Mouse (Mus musculus) megakaryocyte, adult 5-6 weeks (primary cell): ENCODE data around the gene Nup153. TPM values are rescaled to one million over a fixed set of nuclear protein-coding genes. Genes with fewer than 3 reads are reported as not detected.

Experiments used
- ATAC-seq: 2 replicates; pipeline ENCODE4 v1.8.0; 2016; ENCODE audit warnings: mild to moderate bottlenecking, inconsistent platforms; ENCODE audit not compliant: poor library complexity, severe bottlenecking
- total RNA-seq, 2 experiments: library from RNA; stranded (forward) in 1 of 2; stranded (reverse) in 1 of 2; fragments of 153-499, 151-499 nt in 1 of 2; fragments of 221-1000, 200-1000 nt in 1 of 2; gene quantifications; 2 replicates each; pipeline versions ENCODE4 v1.2.3 to v1.2.4; 2015 to 2017

The Nup153 gene
- total RNA-seq, 2 experiments from 2014 or later, result 52.0 to 63.5 TPM

DNA sequence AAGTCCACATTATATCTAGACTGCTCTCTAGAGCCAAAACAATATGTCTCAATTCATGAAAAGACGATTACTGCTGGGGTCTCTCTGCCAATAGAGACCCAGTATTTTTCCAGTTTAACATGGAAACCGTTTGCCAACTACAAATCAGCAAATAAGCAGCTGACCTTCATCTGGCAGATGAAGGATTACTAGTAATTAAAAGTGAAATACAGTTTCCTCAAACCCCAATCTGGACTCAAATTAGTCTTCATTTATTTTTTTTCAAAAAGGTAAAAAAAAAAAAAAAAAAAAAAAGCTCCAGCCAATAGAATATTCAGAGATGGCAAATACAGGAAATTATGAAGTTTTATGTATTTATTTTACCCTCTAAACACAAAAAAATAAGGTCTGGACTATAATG, 2.3 kb upstream of the Nup153 start:
- no peak for ATAC-seq

DNA sequence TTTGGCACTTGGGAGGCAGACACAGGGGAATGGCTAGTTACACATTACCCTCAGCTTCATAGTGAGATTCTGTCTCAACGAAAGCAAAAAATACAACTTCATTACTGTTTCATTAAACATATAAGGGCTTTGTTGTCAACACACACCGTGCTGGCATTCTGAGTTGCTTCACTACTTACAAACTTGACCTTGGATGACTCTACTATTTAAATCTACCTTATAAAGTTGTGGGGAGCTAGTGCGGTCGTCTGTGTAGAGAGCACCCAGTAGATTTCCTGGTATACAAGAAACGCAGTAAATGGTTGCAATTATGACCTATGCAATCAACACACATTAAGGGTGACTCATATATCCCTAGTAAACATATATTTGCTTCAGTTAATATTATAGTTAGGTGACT, 671 bp upstream of the Nup153 start:
- ATAC-seq, result no peak

DNA sequence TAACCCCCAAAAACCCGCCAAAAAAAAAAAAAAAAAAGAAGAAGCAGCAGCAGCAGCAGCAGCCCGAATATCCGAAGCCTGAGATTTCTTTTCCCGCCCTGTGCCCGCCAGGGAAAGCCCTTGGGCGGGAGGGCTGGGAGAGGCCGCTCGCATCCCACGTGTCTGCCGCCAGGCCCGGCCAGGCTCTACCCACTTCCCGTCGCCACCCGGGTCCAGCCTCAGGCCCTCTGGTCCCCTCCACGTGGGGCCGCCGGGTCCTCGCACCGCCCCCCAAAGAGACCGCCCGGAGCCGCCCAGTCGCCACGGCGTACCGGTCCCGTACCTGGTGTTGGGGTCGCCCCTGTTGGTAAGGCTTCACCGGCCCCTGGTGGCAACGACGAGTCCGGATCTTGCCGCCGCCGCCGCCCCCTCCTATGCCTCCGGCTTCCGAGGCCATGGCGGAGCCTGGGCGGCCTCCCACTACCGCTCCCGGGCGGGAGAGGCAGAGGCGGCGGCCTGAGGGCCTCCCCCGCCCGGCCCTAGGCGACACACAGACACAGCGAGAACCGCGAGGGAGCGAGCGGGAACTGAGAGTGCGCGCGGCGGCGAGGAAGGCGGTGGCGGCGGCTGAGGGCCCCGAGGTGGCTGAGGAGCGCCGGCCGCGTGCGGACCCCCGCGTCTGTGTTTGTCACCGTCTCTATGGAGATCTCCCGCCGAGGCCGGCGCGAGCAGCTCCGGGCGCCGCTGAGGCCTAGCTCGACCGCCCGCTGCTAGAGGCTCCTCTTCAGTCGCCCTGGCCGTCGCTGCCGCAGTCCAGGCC, 503 bp downstream of the Nup153 start:
- ATAC-seq, result peak; percentile 58

DNA sequence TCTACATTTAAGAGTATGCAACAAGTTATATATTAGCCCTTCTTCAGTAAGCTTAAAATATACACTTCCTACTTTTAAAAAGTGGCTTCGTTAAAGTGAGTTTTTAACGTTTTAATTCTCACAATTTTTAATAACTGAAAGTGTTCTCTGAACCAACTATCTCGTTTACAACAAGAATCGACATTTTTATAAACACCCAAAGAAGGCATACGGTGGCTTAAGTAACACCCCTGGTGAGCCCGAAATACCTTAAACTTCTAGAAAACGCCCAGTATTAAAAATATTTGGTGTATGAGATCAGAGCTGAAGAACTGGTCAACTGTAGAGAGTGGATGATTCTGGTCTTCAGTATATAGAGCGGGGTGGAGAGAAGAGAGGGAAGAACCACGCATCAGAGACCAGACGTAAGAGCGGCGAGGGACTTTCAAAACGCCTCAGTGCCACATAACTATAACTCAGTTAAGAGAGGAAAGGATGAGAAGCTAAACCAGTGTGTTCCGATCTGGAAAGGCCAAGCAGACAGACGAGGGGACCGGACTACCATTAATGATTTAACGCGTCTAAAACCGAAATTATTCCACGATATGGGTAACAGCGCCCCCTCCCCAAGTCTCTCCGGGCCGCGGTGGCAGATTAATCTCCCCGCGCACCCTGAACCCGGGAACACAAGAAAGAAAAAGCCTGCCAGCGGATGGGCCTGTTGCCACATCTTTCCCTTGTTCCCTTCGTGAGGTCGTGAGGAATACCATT, 1.3 kb downstream of the Nup153 start:
- ATAC-seq, result no peak

DNA sequence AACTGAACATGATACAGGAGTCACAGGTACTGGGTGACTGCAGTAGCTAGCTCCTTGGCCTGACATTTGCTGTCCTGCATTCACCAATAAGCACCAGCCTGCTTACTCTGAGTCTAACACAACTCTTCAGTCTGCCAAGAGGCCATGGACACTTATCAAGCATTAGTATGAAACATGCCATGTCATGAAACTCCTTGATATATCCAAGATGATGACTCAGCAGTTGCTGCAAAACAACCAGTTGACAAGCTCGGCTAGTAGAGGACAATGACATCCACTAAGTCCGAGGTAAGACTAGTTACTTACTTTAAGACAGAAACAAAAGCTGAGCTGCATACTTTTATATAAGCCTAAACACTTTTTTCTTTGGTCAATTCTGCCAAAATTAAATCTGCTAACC, 2.5 kb downstream of the Nup153 start:
- ATAC-seq, result no peak

DNA sequence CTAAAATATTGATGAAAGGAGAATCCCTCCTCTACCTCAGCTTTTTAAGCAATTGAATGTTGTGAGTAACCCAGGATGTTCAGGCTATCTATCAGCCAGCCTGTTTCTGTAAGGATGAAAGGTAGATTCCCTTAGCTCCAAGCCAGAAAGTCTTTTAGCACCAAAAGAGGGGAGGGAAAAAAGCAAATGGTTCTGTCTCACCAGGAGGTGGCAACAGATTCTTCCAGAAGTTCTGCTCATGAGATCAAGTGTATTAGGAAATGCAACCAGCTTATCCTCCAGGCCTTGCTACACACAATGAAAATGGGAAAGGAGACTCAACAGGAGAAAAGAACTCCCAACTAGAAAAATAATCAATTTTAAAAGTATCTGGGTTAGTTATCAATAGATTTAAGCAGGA, 3.4 kb downstream of the Nup153 start:
- no peak for ATAC-seq

DNA sequence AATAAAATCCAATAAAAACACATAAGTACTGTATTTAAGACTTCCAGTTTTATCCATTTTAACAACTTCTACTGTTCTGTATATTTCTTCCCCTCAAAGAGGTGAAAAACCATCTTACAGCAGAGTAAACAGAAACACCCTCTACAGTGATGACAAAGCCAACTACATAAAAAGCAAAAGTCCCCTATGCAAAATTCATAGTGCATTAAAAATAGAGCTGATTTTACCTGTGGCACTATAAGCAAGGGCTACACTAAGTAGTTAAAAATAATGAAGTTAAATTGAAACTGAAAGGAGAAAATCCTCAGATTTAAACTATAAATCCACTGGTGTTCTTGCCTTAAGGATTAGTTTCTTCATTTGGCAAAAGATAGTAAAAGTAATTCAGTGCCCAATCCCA, 6.7 kb downstream of the Nup153 start:
- ATAC-seq, result no peak

DNA sequence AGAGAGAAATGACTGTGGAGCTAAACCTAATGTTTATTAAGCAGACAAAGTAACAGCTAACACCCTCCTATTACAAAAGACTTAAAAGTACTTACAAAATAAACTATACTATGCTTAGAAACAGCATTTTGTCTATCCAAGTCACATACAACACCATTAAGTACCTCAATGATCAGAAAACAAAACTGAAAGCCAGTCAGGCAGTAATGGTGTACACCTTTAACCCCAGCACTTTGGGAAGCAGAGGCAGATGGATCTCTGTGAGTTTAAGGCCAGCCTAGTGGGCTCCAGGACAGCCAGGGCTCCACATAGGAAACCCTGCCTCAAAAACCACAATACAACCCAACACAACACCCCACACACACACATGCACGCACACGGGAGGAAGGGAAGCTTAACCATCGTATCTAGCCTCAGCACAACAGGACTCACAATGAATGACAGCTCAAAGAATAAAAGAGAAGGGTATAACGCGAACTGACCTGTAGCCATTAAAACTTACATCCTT, 8.8 kb downstream of the Nup153 start:
- ATAC-seq, result 0 out of 2 replicates have a peak, but pooled peaks have one; percentile 21

DNA sequence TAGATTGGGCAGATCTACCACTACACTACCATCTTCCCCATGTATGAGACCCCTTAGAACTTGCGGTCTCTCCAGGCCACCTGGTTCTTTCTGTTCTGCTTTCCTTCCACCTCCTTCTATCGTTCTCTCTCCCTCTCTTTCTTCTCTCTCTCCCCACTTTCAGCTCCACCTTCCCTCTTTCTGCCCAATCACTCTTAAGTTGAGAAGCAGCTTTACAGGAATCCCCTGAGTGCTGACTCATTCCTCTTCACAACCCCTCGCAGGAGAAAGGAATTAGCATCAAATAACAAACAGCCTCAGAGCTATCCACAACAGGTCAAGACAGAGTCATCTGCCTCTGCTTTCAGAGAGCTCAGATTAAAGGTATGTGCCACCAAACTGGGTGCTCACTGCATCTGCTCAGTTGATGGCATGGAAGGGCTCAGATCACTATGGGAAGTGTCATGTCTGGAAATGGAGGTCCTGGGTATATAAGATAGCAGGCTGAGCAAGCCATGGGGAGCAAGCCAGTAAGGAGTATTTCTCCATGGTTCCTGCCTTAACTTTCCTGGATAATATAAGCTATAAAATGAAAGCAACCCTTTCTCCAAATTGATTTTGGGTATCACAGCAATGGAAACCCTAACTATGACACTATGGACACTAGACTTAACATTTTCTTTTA, 11.6 kb downstream of the Nup153 start:
- ATAC-seq, result no peak

DNA sequence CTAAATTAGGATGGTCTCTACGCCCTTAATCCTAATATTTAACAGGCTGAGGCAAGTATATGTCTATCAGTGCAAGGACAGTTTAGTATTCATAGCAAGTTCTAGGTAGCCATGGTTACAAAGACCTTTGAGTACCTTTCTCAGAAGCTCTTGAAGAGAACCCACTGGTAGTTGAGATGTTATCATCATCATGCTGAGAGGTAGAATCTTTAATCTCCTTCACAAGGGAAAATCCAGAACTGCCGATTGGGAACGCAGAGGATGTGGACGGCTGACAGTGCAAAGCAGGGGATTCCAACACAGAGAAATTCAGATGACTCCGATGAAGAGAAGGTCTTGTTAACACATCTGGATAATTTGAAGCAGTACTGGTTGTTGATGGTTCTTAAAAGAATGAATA, 14.3 kb downstream of the Nup153 start:
- no peak for ATAC-seq

DNA sequence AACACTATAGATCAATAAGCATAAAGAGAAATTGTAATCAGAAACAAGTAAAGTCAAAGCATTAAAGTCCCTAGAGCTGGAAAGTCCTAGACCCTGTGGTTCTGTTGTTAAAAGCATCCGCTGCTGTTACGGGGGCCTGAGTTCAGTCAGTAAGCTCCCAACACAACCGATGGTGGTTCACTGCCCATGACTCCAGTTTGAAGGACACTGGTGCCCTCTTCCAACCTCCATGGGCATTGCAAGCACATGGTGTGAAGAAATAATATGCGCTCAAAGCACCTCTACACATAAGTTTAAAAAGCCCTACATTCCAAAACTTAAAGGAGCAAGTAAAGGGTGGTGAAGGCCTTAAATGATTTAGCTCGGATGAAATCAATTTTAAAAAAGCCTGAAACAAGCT, 24.6 kb downstream of the Nup153 start:
- peak; percentile 51; the same call in 1 of the 2 replicates for ATAC-seq

DNA sequence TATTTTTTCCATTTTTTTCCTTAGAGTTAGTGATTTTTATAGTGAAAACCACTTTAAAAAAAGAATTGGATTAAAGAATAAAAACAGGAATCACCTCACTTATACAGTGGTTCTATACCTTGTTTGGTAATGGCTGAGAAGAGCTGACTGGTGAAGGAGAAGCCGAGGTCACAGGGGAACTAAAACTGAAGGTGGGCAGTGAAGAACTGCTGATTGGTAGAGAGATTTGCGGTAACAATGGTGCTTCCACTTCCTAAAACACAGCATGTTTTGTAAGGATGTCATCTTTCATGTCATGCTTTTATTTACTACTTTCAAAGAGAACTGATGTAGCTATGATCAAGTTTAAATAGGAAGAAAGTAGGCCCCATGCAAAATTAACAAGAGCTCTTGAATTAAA, 26.3 kb downstream of the Nup153 start:
- ATAC-seq, result peak; percentile 90

DNA sequence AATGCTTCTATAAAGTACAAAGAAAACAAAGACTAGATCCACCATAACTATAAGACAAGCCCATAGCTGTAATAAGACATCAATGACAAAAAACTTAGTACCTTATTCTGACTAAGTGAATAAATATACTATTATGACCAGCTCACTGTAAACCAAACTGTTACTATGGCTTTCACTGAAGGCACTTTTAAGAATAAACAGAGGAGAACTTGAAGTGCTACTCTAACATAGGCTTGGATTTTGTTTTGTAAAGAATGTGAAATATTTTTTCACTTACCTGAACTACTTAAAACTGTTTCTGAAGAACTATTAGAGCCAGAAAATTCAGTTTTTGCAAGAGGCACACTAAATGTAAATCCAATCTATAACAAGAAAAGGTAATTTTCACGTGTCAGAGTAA, 28.4 kb downstream of the Nup153 start:
- ATAC-seq, result no peak

DNA sequence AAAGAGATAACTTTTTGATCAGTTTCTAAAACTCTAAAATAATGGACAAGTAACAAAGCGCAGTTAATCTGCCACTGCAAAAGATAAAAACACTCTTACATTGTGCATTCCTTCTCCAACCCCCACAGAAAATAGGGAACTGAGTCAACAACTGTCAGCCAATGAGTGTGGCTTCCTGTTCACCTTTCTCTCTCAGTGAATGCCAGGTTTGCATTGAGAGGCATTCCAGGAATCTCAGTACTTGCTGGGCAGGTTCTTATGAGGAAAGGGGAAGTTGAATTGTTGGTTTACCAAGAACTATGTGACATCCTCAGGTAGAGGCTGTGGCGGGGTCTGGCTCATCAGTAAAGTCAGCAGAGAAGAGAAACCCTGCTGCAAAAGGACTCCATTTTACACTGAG, 31.0 kb downstream of the Nup153 start:
- peak; percentile 52 for ATAC-seq

DNA sequence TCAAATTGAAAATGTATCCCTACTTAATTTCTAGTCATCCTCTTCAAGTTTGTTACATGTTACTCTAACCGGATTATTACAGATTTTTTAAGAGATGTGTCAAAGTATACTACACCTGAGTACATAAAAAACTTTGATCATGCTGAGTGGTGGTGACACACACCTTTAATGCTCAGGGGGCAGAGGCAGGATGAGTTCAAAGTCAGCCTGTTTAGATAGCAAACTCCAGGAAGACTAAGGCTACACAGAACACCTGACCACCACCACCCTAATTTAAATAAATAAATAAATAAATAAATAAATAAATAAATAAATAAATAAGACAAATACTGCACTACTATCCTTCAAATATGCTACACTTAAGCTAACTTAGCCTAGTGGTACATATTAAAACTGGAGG, 31.8 kb downstream of the Nup153 start:
- no peak for ATAC-seq

DNA sequence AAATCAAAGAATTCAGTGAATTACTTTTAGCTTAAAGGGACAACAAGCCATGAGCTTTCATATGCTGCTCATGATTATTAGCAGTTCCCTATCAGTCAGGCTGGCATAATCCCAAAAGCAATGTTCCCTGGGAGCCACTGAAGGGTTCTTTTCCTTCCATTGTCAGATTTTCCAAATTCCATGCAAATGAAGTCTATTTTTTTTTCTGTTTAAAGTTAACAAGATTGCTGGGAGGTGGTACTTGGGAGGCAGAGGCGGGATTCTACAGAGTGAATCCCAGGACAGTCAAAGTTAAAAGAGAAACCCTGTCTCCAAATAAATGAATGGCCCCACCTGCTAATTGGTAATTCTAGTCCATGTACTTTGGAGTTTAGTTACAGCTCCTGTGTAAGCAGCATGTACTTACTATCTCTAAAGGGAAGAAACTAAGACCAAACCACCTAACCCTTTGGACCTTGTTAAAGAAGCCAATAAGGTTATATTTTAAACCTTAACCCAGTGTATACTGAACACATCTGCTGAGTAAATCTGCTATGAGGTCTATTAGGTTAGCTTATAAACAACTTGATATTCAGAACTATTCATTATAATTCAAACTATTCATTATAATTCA, 32.3 kb downstream of the Nup153 start:
- ATAC-seq, result no peak

DNA sequence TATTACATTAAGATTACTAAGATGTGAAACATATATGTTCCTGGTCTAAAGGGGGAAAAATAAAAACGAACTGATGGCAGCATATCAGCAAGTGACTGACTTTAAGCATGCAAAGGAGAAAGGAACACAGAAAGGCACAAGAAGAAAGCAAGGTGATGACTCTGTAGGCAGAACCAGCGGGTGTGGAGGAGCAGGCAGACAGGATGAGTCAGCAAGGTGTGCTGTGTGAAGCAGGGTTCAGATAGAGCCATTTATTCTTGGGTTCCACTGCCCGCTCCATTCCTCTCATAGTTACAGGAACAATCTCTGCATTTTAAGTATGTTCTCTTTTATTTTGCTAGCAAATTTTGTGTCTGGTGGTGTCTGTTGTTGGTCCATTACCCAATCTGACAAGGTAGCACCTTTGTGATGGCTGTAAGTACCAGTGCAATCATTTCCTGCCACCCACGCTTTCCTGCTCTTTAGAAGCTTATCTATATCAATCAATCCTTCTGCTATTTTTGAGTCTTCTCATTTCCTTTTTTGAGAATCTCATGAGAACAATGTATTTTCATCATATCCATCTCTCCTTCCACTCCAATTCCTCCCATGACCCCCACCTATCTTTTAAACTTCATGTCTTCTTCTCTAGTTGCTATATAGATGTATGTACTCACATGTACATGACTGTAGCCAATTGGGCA, 37.0 kb downstream of the Nup153 start:
- peak; percentile 40; the same call in 1 of the 2 replicates for ATAC-seq

DNA sequence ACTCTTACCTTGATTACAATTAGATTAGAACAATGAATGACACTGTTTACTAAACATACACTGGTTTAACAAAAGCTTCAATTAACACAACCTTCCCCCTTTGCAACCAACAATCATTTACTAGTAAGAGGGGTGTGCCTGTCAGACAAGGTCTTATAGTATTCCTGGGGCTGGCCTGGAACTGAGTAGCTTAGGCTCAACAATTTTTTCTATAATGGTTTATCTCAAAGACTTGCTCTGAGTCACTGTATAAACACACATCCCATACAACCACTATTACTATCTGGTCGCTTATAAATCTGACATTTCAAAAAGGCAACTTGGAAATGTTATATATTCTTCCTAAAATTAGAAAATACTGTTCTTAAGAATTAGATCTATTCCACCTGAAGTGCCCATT, 44.4 kb downstream of the Nup153 start:
- ATAC-seq, result no peak

DNA sequence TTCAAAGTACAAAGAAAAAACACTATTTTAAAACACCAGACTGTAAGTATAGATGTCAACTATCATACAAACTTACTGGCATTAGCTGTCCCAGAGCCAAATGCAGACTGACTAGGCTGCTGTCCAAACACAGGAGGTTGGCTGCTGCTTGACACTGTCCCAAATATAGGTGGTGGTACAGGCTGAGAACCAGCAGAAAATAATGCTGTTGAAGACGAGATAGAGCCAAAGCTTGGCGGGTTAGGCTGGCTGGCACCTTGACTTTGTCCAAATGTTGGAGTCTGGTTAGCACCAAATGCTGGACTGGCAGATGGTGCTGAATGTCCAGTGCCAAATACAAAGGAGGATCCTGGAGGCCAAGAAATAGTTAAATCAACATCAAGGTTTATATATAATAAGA, 44.8 kb downstream of the Nup153 start:
- ATAC-seq, result no peak

DNA sequence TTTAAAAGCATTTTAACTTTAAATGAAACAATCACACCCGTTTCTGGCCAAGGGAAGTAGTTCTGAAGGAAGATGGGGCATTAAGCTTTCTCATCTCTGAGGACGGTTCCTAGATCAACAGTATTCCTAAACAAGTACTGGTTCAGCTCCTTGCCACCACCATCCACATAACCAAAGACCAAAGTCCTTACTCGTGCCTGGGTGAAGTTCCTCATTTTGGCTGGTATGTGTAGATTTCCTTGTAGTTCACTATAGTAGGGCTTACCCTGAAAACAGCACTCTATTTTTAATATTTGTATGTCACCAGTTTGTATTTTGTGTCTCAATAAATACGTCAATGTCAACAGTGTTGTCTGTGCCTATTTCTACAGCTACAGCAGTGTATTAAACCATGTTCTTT, 50.0 kb downstream of the Nup153 start:
- ATAC-seq, result no peak

DNA sequence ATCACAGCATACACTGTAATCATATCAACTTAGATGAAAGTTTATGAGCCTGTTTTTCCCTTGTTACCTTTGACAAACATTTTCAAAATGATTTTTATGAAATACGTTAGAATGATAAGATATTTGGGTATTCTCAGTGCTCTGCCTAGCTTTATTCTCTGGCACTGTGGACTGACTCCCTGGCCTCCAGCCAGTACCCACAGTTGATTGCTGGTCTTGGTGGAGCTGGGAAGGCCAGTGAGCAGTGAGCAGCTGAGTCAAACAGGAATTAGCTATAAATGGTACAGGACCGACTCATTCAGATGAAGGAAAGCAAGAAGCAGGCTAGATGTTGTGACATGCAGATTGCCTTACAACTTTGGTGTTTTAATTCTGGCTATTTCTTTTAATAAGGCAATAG, 53.1 kb downstream of the Nup153 start:
- ATAC-seq, result no peak
